Mouse (Mus musculus) splenic B cell, adult 2 months (primary cell): ENCODE measurements at regions not wholly inside any gene's neighbourhood (a gene's known extent, or its start where the extent isn't known, plus 50 kb on each side); places are given as distances from the start of the nearest gene placed in this dataset.
"Not testable (repeated sequence)": the region's sequence is repeated elsewhere in the genome, so short reads cannot be mapped to it uniquely, and the experiment has no call there.

ENCODE experiments used
- DNase-seq: peaks from one replicate; pipeline ENCODE4 v3.0.0-alpha.2; 2011; ENCODE audit warnings: low read depth, low spot score
- H3K27me3 ChIP-seq: 2 replicates; pipeline ENCODE4 v1.6.1; 2012; ENCODE audit warnings: mild to moderate bottlenecking, low read length, moderate library complexity, mixed read lengths; ENCODE audit not compliant: control insufficient read depth, poor library complexity, insufficient read depth, severe bottlenecking
- H3K36me3 ChIP-seq: 2 replicates; pipeline ENCODE4 v1.6.1; 2012; ENCODE audit warnings: mild to moderate bottlenecking, low read length, moderate library complexity, mixed read lengths; ENCODE audit not compliant: control insufficient read depth, poor library complexity, insufficient read depth, severe bottlenecking

- DNase-seq = no peak
- Histone ChIP-seq H3K36me3 (no peaks in the 10 kb centered on the region), H3K27me3 (no peaks in the 10 kb centered on the region)
Observed at GRCm38 (mm10) chr2:129918141-129918790, 93.9 kb upstream of the Tgm3 start.

- no peaks in the 10 kb centered on the region for H3K36me3 ChIP-seq
- no peaks in the 10 kb centered on the region for H3K27me3 ChIP-seq
- no peak for DNase-seq
Observed at GRCm38 (mm10) chr2:129919551-129919950, 92.6 kb upstream of the Tgm3 start.

- Histone ChIP-seq H3K27me3 (no peaks in the 10 kb centered on the region), H3K36me3 (no peaks in the 10 kb centered on the region)
- DNase-seq = no peak
Observed at GRCm38 (mm10) chr2:129927218-129927617, 84.9 kb upstream of the Tgm3 start.

- Histone ChIP-seq H3K36me3 (no peaks in the 10 kb centered on the region), H3K27me3 (no peaks in the 10 kb centered on the region)
- DNase-seq = no peak
Observed at GRCm38 (mm10) chr2:129933578-129933977, 78.6 kb upstream of the Tgm3 start.

GRCm38 (mm10) chr2:129942824-129943223 lies 69.3 kb upstream of the Tgm3 start:
- DNase-seq = no peak
- H3K36me3 ChIP-seq = no peaks in the 10 kb centered on the region

GRCm38 (mm10) chr2:129947847-129948553 lies 64.1 kb upstream of the Tgm3 start:
- no peak for DNase-seq
- Histone ChIP-seq H3K27me3 (no peaks in the 10 kb centered on the region), H3K36me3 (no peaks in the 10 kb centered on the region)

More at GRCm38 (mm10) chr2:129942824-129943223, 69.3 kb upstream of the Tgm3 start:
- H3K27me3 ChIP-seq = no peaks in the 10 kb centered on the region

- H3K36me3 ChIP-seq, DNase-seq, H3K27me3 ChIP-seq: not testable (repeated sequence)
Observed at GRCm38 (mm10) chr2:129949786-129950185, 62.4 kb upstream of the Tgm3 start.

- H3K27me3 ChIP-seq = no peaks in the 10 kb centered on the region
- no peaks in the 10 kb centered on the region for H3K36me3 ChIP-seq
- no peak for DNase-seq
Observed at GRCm38 (mm10) chr2:129952486-129952885, 59.7 kb upstream of the Tgm3 start.

GRCm38 (mm10) chr2:129955260-129955691 lies 56.9 kb upstream of the Tgm3 start:
- H3K27me3 ChIP-seq = no peaks in the 10 kb centered on the region
- no peaks in the 10 kb centered on the region for H3K36me3 ChIP-seq
- no peak for DNase-seq

GRCm38 (mm10) chr2:129958120-129958519 lies 54.0 kb upstream of the Tgm3 start:
- Histone ChIP-seq H3K36me3 (no peaks in the 10 kb centered on the region), H3K27me3 (no peaks in the 10 kb centered on the region)
- DNase-seq = no peak

GRCm38 (mm10) chr2:129960364-129960763 lies 51.8 kb upstream of the Tgm3 start:
- H3K36me3 ChIP-seq = no peaks in the 10 kb centered on the region
- no peak for DNase-seq
- no peaks in the 10 kb centered on the region for H3K27me3 ChIP-seq

- Histone ChIP-seq H3K27me3 (no peaks in the 10 kb centered on the region), H3K36me3 (no peaks in the 10 kb centered on the region)
- DNase-seq = no peak
Observed at GRCm38 (mm10) chr2:129961522-129961921, 50.6 kb upstream of the Tgm3 start.
